8 mouse cellular contexts compared by ENCODE assay signal in genomic region chr12:29697526-29698500, GRCm38 (mm10).
DNase-seq lines count a peak whose midpoint lies in the region; ATAC-seq and TF ChIP-seq lines count a peak whose summit lies in the region.

No protein-coding gene starts in this region.

- peak; percentile 55 for DNase-seq in neural tube, embryonic 11.5 days (ENCODE audit: low spot score)
- DNase-seq in neural tube, embryonic 10.5 days (ENCODE audit: extremely low spot score, low spot score), result no peak
- peak; percentile 50 for DNase-seq in heart, embryonic 10.5 days (ENCODE audit: low spot score)
- DNase-seq in left cerebral cortex, postnatal 10 days (ENCODE audit: extremely low spot score in 1 of 2, low spot score in 2 of 2), result peak; percentile 50 to 82
- peak; percentile 92 for DNase-seq in midbrain, postnatal 0 days (ENCODE audit: low spot score)
- no peak for DNase-seq in ovary, postnatal 36 days (ENCODE audit: low spot score)
- DNase-seq in liver, embryonic 11.5 days (ENCODE audit: low spot score), result no peak

- intact Hi-C loops in left cerebral cortex, postnatal 10 days (cut with DNase I), result no loop called here

- no peaks in the 10 kb centered on the region for H3K36me3 ChIP-seq in neural tube, embryonic 11.5 days (ENCODE audit: control insufficient read depth, insufficient read depth, low read length)
- no peaks in the 10 kb centered on the region for H3K36me3 ChIP-seq in heart, embryonic 10.5 days
- H3K36me3 ChIP-seq in midbrain, postnatal 0 days (ENCODE audit: insufficient read depth, low read length), result no peaks in the 10 kb centered on the region
- H3K36me3 ChIP-seq in liver, embryonic 11.5 days (ENCODE audit: control insufficient read depth, insufficient read depth, low read length), result no peaks in the 10 kb centered on the region

- peak; percentile 36; the same call in 1 of the 2 replicates for ATAC-seq in neural tube, embryonic 11.5 days (ENCODE audit: insufficient read depth, low FRiP score, low TSS enrichment)
- peak; percentile 78 for ATAC-seq in midbrain, postnatal 0 days (ENCODE audit: low FRiP score)
- ATAC-seq in liver, embryonic 11.5 days (replicated peaks; ENCODE audit: low FRiP score), result no peak
- ATAC-seq in erythroblast, adult 5-6 weeks (replicated peaks; ENCODE audit: low FRiP score, poor library complexity, severe bottlenecking), result no peak

- no peak overlapping the region for H3K4me2 ChIP-seq in neural tube, embryonic 11.5 days (ENCODE audit: low read depth)
- no peak overlapping the region for H3K4me2 ChIP-seq in midbrain, postnatal 0 days (ENCODE audit: low read depth, low read length, poor library complexity, severe bottlenecking)
- H3K4me2 ChIP-seq in liver, embryonic 11.5 days, result no peak overlapping the region

- peak overlapping the region; percentile 73 for H3K27ac ChIP-seq in neural tube, embryonic 11.5 days (ENCODE audit: low read depth, low read length)
- H3K27ac ChIP-seq in heart, embryonic 10.5 days, result no peak overlapping the region
- peak overlapping the region; percentile 89 for H3K27ac ChIP-seq in midbrain, postnatal 0 days (ENCODE audit: low read depth, low read length)
- no peak overlapping the region for H3K27ac ChIP-seq in liver, embryonic 11.5 days (ENCODE audit: low read depth, low read length)

- H3K27me3 ChIP-seq in neural tube, embryonic 11.5 days (ENCODE audit: control insufficient read depth, insufficient read depth, low read length), result no peaks in the 10 kb centered on the region
- no peaks in the 10 kb centered on the region for H3K27me3 ChIP-seq in heart, embryonic 10.5 days (ENCODE audit: insufficient read depth, poor library complexity, severe bottlenecking)
- no peaks in the 10 kb centered on the region for H3K27me3 ChIP-seq in midbrain, postnatal 0 days (ENCODE audit: insufficient read depth, low read length)
- H3K27me3 ChIP-seq in liver, embryonic 11.5 days (replicated peaks; ENCODE audit: control insufficient read depth, insufficient read depth, low read length), result no peaks in the 10 kb centered on the region

- TF ChIP-seq CTCF in midbrain, postnatal 0 days (IDR thresholded peaks at IDR 0.05), result no peak

- H3K9ac ChIP-seq in neural tube, embryonic 11.5 days (ENCODE audit: low read length), result no peak overlapping the region
- no peak overlapping the region for H3K9ac ChIP-seq in midbrain, postnatal 0 days (replicated peaks; ENCODE audit: low read length, poor library complexity, severe bottlenecking)
- H3K9ac ChIP-seq in liver, embryonic 11.5 days (ENCODE audit: low read depth, low read length), result no peak overlapping the region

- H3K4me1 ChIP-seq in neural tube, embryonic 11.5 days (ENCODE audit: control insufficient read depth, insufficient read depth, low read length), result peaks cover 28% of the 10 kb centered on the region
- H3K4me1 ChIP-seq in heart, embryonic 10.5 days, result peaks cover 41% of the 10 kb centered on the region
- H3K4me1 ChIP-seq in midbrain, postnatal 0 days (ENCODE audit: insufficient read depth, low read length), result peaks cover 46% of the 10 kb centered on the region
- H3K4me1 ChIP-seq in liver, embryonic 11.5 days (replicated peaks; ENCODE audit: control insufficient read depth, insufficient read depth, low read length), result no peaks in the 10 kb centered on the region

- H3K4me3 ChIP-seq in neural tube, embryonic 11.5 days (ENCODE audit: low read depth, low read length), result no peak overlapping the region
- no peak overlapping the region for H3K4me3 ChIP-seq in heart, embryonic 10.5 days
- no peak overlapping the region for H3K4me3 ChIP-seq in midbrain, postnatal 0 days (ENCODE audit: low read depth, low read length)
- H3K4me3 ChIP-seq in liver, embryonic 11.5 days (ENCODE audit: low read depth, low read length), result no peak overlapping the region

- 72% methylated on average over 12 of the region's 12 CpGs for WGBS in neural tube, embryonic 11.5 days
- 87% methylated on average over 12 of the region's 12 CpGs for WGBS in heart, embryonic 10.5 days
- 49% methylated on average over 12 of the region's 12 CpGs for WGBS in midbrain, postnatal 0 days
- 81% methylated on average over 12 of the region's 12 CpGs for WGBS in liver, embryonic 11.5 days

- H3K9me3 ChIP-seq in neural tube, embryonic 11.5 days (ENCODE audit: control insufficient read depth, low read length), result no peaks in the 10 kb centered on the region
- H3K9me3 ChIP-seq in heart, embryonic 10.5 days, result no peaks in the 10 kb centered on the region
- H3K9me3 ChIP-seq in midbrain, postnatal 0 days (ENCODE audit: low read length), result no peaks in the 10 kb centered on the region
- H3K9me3 ChIP-seq in liver, embryonic 11.5 days (ENCODE audit: control insufficient read depth, low read length), result no peaks in the 10 kb centered on the region

Comparison
In these comparisons a context has a peak if more than half of its experiments do, and no peak if none do; other contexts are left out.
1. DNase-seq: peak in neural tube, embryonic 11.5 days (single experiment), heart, embryonic 10.5 days (single experiment), left cerebral cortex, postnatal 10 days (2 of 2) and midbrain, postnatal 0 days (single experiment); none in neural tube, embryonic 10.5 days (single experiment), ovary, postnatal 36 days (single experiment) and liver, embryonic 11.5 days (single experiment).
2. ATAC-seq: peak in neural tube, embryonic 11.5 days (single experiment) and midbrain, postnatal 0 days (single experiment); none in liver, embryonic 11.5 days (single experiment) and erythroblast, adult 5-6 weeks (single experiment).
3. H3K27ac ChIP-seq: peak in neural tube, embryonic 11.5 days (single experiment) and midbrain, postnatal 0 days (single experiment); none in heart, embryonic 10.5 days (single experiment) and liver, embryonic 11.5 days (single experiment).